Mouse (Mus musculus): ENCODE measurements around the gene Mtrr.
A peak's percentile ranks its signal among the peaks of the same experiment; 100 is the strongest.
"Not testable (repeated sequence)": the region's sequence is repeated elsewhere in the genome, so short reads cannot be mapped to it uniquely, and the experiment has no call there.

Gene Mtrr

GRCm38 (mm10) chr13:68581086-68581740, 736 bp downstream of the Mtrr start:
- Histone ChIP-seq H3K27me3 (ENCODE audit: control insufficient read depth, insufficient read depth, low read length, poor library complexity, severe bottlenecking) (no peaks in the 10 kb centered on the region), H3K36me3 (ENCODE audit: control insufficient read depth, insufficient read depth, low read length, poor library complexity, severe bottlenecking) (no peaks in the 10 kb centered on the region)
- peak; percentile 23 for DNase-seq (ENCODE audit: low read depth, low spot score)

GRCm38 (mm10) chr13:68577945-68578344, 4.0 kb downstream of the Mtrr start:
- no peaks in the 10 kb centered on the region for H3K27me3 ChIP-seq (ENCODE audit: control insufficient read depth, insufficient read depth, low read length, poor library complexity, severe bottlenecking)
- DNase-seq (ENCODE audit: low read depth, low spot score), result no peak
- peaks cover 2% of the 10 kb centered on the region; the same call in 1 of the 2 replicates for H3K36me3 ChIP-seq (ENCODE audit: control insufficient read depth, insufficient read depth, low read length, poor library complexity, severe bottlenecking)

GRCm38 (mm10) chr13:68574398-68574797, 7.6 kb downstream of the Mtrr start:
- no peak for DNase-seq (ENCODE audit: low read depth, low spot score)
- no peaks in the 10 kb centered on the region for H3K27me3 ChIP-seq (ENCODE audit: control insufficient read depth, insufficient read depth, low read length, poor library complexity, severe bottlenecking)
- peaks cover 5% of the 10 kb centered on the region; the same call in 1 of the 2 replicates for H3K36me3 ChIP-seq (ENCODE audit: control insufficient read depth, insufficient read depth, low read length, poor library complexity, severe bottlenecking)

- no peak for DNase-seq (ENCODE audit: low read depth, low spot score)
- Histone ChIP-seq H3K36me3 (ENCODE audit: control insufficient read depth, insufficient read depth, low read length, poor library complexity, severe bottlenecking) (peaks cover 5% of the 10 kb centered on the region), H3K27me3 (ENCODE audit: control insufficient read depth, insufficient read depth, low read length, poor library complexity, severe bottlenecking) (no peaks in the 10 kb centered on the region)
Observed at GRCm38 (mm10) chr13:68572966-68573913, 8.7 kb downstream of the Mtrr start.

GRCm38 (mm10) chr13:68572247-68572646, 9.7 kb downstream of the Mtrr start:
- no peaks in the 10 kb centered on the region for H3K27me3 ChIP-seq (ENCODE audit: control insufficient read depth, insufficient read depth, low read length, poor library complexity, severe bottlenecking)
- H3K36me3 ChIP-seq (ENCODE audit: control insufficient read depth, insufficient read depth, low read length, poor library complexity, severe bottlenecking), result peaks cover 7% of the 10 kb centered on the region
- no peak for DNase-seq (ENCODE audit: low read depth, low spot score)

- peak; percentile 61 for DNase-seq (ENCODE audit: low read depth, low spot score)
- H3K36me3 ChIP-seq (ENCODE audit: control insufficient read depth, insufficient read depth, low read length, poor library complexity, severe bottlenecking), result peaks cover 9% of the 10 kb centered on the region
- no peaks in the 10 kb centered on the region for H3K27me3 ChIP-seq (ENCODE audit: control insufficient read depth, insufficient read depth, low read length, poor library complexity, severe bottlenecking)
Observed at GRCm38 (mm10) chr13:68569589-68570336, 12.2 kb downstream of the Mtrr start.

- Histone ChIP-seq H3K27me3 (ENCODE audit: control insufficient read depth, insufficient read depth, low read length, poor library complexity, severe bottlenecking) (no peaks in the 10 kb centered on the region), H3K36me3 (ENCODE audit: control insufficient read depth, insufficient read depth, low read length, poor library complexity, severe bottlenecking) (peaks cover 9% of the 10 kb centered on the region)
- no peak for DNase-seq (ENCODE audit: low read depth, low spot score)
Observed at GRCm38 (mm10) chr13:68568548-68568947, 13.4 kb downstream of the Mtrr start.

- Histone ChIP-seq H3K27me3 (ENCODE audit: control insufficient read depth, insufficient read depth, low read length, poor library complexity, severe bottlenecking) (no peaks in the 10 kb centered on the region), H3K36me3 (ENCODE audit: control insufficient read depth, insufficient read depth, low read length, poor library complexity, severe bottlenecking) (peaks cover 9% of the 10 kb centered on the region)
- no peak for DNase-seq (ENCODE audit: low read depth, low spot score)
Observed at GRCm38 (mm10) chr13:68568110-68568509, 13.8 kb downstream of the Mtrr start.

- H3K36me3 ChIP-seq (ENCODE audit: control insufficient read depth, insufficient read depth, low read length, poor library complexity, severe bottlenecking); H3K27me3 ChIP-seq (ENCODE audit: control insufficient read depth, insufficient read depth, low read length, poor library complexity, severe bottlenecking); DNase-seq (ENCODE audit: low read depth, low spot score): not testable (repeated sequence)
Observed at GRCm38 (mm10) chr13:68553391-68553790, 28.6 kb downstream of the Mtrr start.

Data from splenic B cell, adult 2 months (primary cell).